Mouse (Mus musculus): ENCODE data around the gene Fam196b. TPM values are rescaled to one million over a fixed set of nuclear protein-coding genes. Genes with fewer than 3 reads are reported as not detected.

Gene Fam196b
- polyA plus RNA-seq, 1 experiment, result not detected

DNA sequence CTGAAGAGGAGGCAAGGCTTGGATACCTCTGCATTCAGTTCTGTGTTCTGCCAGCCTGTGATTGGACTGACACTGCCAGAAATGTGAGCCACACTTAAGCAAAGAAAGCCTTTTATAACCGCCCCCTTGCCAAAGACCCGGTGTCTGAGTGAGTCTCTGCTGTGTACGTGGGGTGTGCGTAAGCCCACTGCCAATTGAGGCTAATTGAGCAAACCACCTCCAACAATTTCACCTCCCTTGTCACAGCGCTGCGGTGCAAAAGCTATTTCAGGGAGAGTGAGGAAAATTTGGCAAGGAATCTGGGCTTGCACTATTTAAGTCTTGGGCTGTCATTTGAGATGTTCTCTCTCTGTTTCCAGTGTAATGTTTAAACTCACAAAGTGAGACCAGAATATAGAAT, 106.4 kb downstream of the Fam196b start:
- no peak for TF ChIP-seq GATA1 (IDR thresholded peaks at IDR 0.05; ENCODE audit: low read length)

- no peak for TF ChIP-seq GATA1 (IDR thresholded peaks at IDR 0.05; ENCODE audit: low read length)
Observed at GRCm38 (mm10) chr11:34424546-34424945, 109.9 kb downstream of the Fam196b start.

- no peak for TF ChIP-seq GATA1 (IDR thresholded peaks at IDR 0.05; ENCODE audit: low read length)
Observed at GRCm38 (mm10) chr11:34427212-34427611, 112.6 kb downstream of the Fam196b start.

DNA sequence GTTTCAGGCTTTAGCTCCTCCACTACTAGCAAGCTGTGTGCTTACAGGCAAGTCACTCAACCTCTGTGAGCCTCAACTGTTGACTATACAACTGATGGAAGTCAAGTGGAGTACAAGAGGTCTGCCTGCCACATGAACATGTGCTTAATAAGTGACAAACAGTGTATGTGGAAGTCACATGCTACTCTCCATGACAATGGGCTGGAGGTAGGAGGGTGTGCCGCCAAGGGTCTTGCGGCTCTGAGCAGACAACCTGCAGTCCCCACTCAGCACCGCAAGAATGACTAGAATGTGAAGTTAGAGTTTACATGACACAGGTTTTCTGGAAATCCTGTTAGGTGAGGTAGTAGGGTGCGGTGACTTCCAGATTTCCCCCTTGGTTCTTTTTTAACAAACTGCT, 116.3 kb downstream of the Fam196b start:
- TF ChIP-seq GATA1 (IDR thresholded peaks at IDR 0.05; ENCODE audit: low read length), result no peak

DNA sequence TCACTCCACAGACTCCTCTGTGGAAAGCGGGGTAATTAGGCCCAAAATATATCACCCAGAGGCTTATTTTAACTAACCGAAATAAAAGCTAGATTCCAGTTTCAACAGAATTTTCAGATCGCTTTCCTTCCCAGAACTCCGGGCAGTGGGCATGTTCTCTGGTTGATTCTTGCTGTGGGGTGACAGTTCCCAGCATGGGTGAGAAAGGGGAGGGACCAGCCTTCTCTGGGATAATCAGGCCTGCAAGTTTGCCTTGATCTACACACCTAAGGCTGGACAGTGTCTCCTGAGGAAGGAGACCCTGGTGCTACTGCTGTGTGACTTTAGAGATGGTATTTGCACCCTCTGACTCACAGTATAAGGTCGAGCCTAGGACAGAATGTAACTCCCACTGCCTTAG, 116.7 kb downstream of the Fam196b start:
- no peak for TF ChIP-seq GATA1 (IDR thresholded peaks at IDR 0.05; ENCODE audit: low read length)

GRCm38 (mm10) chr11:34431978-34432377, 117.4 kb downstream of the Fam196b start:
- no peak for TF ChIP-seq GATA1 (IDR thresholded peaks at IDR 0.05; ENCODE audit: low read length)

GRCm38 (mm10) chr11:34437446-34437845, 122.8 kb downstream of the Fam196b start:
- TF ChIP-seq GATA1 (IDR thresholded peaks at IDR 0.05; ENCODE audit: low read length), result no peak

- TF ChIP-seq GATA1 (IDR thresholded peaks at IDR 0.05; ENCODE audit: low read length), result no peak
Observed at GRCm38 (mm10) chr11:34438429-34438828, 123.8 kb downstream of the Fam196b start.

GRCm38 (mm10) chr11:34447891-34448290, 133.3 kb downstream of the Fam196b start:
- TF ChIP-seq GATA1 (IDR thresholded peaks at IDR 0.05; ENCODE audit: low read length), result no peak

- TF ChIP-seq GATA1 (IDR thresholded peaks at IDR 0.05; ENCODE audit: low read length), result no peak
Observed at GRCm38 (mm10) chr11:34449944-34450343, 135.3 kb downstream of the Fam196b start.

DNA sequence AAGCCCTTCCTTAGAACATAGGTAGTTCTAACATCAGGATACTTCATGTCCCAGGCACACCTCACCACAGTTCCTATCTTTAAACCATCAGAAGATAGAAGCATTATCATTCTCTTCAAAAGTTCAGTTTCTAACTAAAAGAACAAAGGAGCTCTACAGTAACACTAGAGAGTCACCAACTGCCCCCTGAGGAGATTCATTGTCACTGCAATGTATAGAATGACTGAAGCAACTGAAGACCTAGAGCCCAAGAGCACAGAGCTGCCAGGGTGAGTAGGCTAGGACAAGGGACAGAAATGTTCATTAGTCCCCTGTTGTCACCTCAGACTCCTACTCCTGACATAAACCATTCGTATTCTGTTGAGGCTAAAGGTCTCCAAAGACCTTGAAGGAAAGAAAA, 152.4 kb downstream of the Fam196b start:
- no peak for TF ChIP-seq GATA1 (IDR thresholded peaks at IDR 0.05; ENCODE audit: low read length)

DNA sequence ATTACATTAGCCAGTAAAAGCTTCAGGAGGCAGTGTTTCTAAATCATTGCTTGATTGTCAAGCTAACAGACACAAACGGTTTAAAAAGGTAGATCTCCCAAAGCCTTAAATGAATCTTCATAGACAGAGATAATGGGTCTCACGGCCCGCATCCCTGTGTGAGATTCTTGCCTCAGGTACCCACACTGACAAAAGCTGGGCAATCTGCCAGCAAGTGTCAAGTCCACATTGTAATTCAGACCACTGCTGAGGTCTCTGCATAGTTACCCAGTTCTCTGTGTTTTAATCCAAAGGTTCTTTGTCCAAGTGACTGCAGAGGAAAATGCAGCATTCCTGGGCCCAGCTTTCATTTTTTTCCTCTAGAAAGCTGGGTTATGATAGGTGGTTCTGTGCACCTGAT, 153.9 kb downstream of the Fam196b start:
- TF ChIP-seq GATA1 (IDR thresholded peaks at IDR 0.05; ENCODE audit: low read length), result no peak

DNA sequence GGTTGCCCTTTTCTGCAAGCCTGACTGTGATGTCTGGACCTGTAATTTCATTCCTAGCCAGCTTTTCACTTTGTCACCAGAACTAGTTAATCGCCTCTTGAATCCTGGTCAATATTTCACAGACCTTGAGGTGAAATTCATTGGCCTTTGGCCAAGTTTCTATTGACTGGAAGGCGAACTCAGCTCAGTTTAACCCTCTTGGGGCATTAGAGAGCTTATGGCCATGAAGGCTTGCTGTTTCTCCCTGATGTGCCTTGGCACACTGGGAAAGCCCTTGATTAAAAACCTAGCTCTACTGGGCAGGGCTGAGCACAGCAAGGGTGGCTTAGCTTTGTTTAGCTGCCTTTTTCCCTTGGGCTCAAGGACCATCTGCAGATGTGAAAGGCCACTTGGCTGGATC, 155.2 kb downstream of the Fam196b start:
- TF ChIP-seq GATA1 (IDR thresholded peaks at IDR 0.05; ENCODE audit: low read length), result no peak

Other genes with a start within 250 kb of the Fam196b start
- gene 4930469K13Rik, start 216.3 kb upstream of the Fam196b start, polyA plus RNA-seq (2012), result not detected in 2 replicates
- not detected in 2 replicates for gene Foxi1, start 106.7 kb upstream of the Fam196b start, polyA plus RNA-seq (2012)